Mouse (Mus musculus) neural tube, embryonic 14.5 days (tissue): Measurements from ENCODE around the gene Tenm3. TPM values are rescaled to one million over a fixed set of nuclear protein-coding genes. Genes with fewer than 3 reads are reported as not detected.

ENCODE experiments used
- ATAC-seq: fragments of 200-750 bp; cut with Nextera tagmentation; 2 replicates; pipeline ENCODE4 v1.8.0; 2017; ENCODE audit warnings: low read depth, mild to moderate bottlenecking, moderate TSS enrichment, moderate library complexity
- H3K27ac ChIP-seq: fragments of 300-500 bp; sonication (generic); 2 replicates; pipeline ENCODE4 v1.5.1; 2014; ENCODE audit warnings: low read depth, mild to moderate bottlenecking, control low read depth, low read length, moderate library complexity, mixed read lengths
- H3K27me3 ChIP-seq: fragments of 300-500 bp; sonication (generic); 2 replicates; pipeline ENCODE4 v1.6.1; 2014; ENCODE audit warnings: low read length; ENCODE audit not compliant: control insufficient read depth, insufficient read depth
- H3K36me3 ChIP-seq: fragments of 300-500 bp; sonication (generic); 2 replicates; pipeline ENCODE4 v1.6.1; 2014; ENCODE audit warnings: low read length, mixed read lengths; ENCODE audit not compliant: control insufficient read depth, insufficient read depth
- H3K4me1 ChIP-seq: fragments of 300-500 bp; sonication (generic); 2 replicates; pipeline ENCODE4 v1.6.1; 2014; ENCODE audit warnings: low read length; ENCODE audit not compliant: control insufficient read depth, insufficient read depth
- H3K4me2 ChIP-seq: fragments of 300-500 bp; sonication (generic); 2 replicates; pipeline ENCODE4 v1.6.1; 2014; ENCODE audit warnings: mild to moderate bottlenecking, low read depth, low read length, control low read depth
- H3K4me3 ChIP-seq: fragments of 300-500 bp; sonication (generic); 2 replicates; pipeline ENCODE4 v1.5.1; 2014; ENCODE audit warnings: low read depth, low read length, control low read depth, mixed read lengths
- H3K9ac ChIP-seq: fragments of 300-500 bp; sonication (generic); replicated peaks from 2 replicates; pipeline ENCODE4 v1.6.1; 2014; ENCODE audit warnings: low read depth, mild to moderate bottlenecking, control low read depth, low read length, mixed read lengths
- H3K9me3 ChIP-seq: fragments of 300-500 bp; sonication (generic); 2 replicates; pipeline ENCODE4 v1.6.1; 2016; ENCODE audit warnings: low read length; ENCODE audit not compliant: control insufficient read depth
- WGBS: fragments of 180-500 bp; shearing (Covaris S2); extraction: QIAGEN DNeasy Blood & Tissue Kit; methylation state at CpG from one replicate; pipeline ENCODE4 v1.1.7; 2014; 5-methylcytosine and 5-hydroxymethylcytosine counted together
- polyA plus RNA-seq: library from polyadenylated mRNA; unstranded; fragments of >200 nt; fragmentation: Nextera tagmentation; extraction: Ambion mirVana; gene quantifications from 2 replicates; pipeline ENCODE4 v1.2.1, GENCODE M21; 2014

Gene Tenm3
- polyA plus RNA-seq, 1 experiment from 2014 or later, result 68.9 TPM

GRCm38 (mm10) chr8:48672471-48672870 is 171.3 kb downstream of the Tenm3 start:
- no peaks in the 10 kb centered on the region; the same call in 1 of the 2 replicates for H3K4me1 ChIP-seq
- no peaks in the 10 kb centered on the region for H3K9me3 ChIP-seq
- H3K36me3 ChIP-seq, result no peaks in the 10 kb centered on the region
- no peak overlapping the region for H3K4me3 ChIP-seq
- no peak overlapping the region for H3K4me2 ChIP-seq
- ATAC-seq, result no peak
- no peak overlapping the region for H3K9ac ChIP-seq
- no peak overlapping the region for H3K27ac ChIP-seq
- no peaks in the 10 kb centered on the region for H3K27me3 ChIP-seq
- WGBS, result 93% methylated on average over 11 of the region's 11 CpGs

- no peak overlapping the region for H3K4me3 ChIP-seq
- ATAC-seq, result no peak
These were observed 172.4 kb downstream of the Tenm3 start for GRCm38 (mm10) chr8:48671318-48671717.

GRCm38 (mm10) chr8:48670895-48671294 is 172.9 kb downstream of the Tenm3 start:
- H3K4me2 ChIP-seq, result no peak overlapping the region
- no peaks in the 10 kb centered on the region for H3K36me3 ChIP-seq
- H3K27me3 ChIP-seq, result no peaks in the 10 kb centered on the region
- ATAC-seq, result no peak; the same call in 1 of the 2 replicates
- no peak overlapping the region for H3K9ac ChIP-seq
- no peak overlapping the region for H3K4me3 ChIP-seq
- H3K9me3 ChIP-seq, result no peaks in the 10 kb centered on the region
- WGBS, result 52% methylated on average over 3 of the region's 3 CpGs
- H3K4me1 ChIP-seq, result no peaks in the 10 kb centered on the region; the same call in 1 of the 2 replicates
- H3K27ac ChIP-seq, result no peak overlapping the region

More at GRCm38 (mm10) chr8:48671318-48671717, 172.4 kb downstream of the Tenm3 start:
- H3K27ac ChIP-seq, result no peak overlapping the region
- H3K9me3 ChIP-seq, result no peaks in the 10 kb centered on the region
- H3K9ac ChIP-seq, result no peak overlapping the region
- H3K4me1 ChIP-seq, result no peaks in the 10 kb centered on the region; the same call in 1 of the 2 replicates
- H3K27me3 ChIP-seq, result no peaks in the 10 kb centered on the region
- 65% methylated on average over 4 of the region's 4 CpGs for WGBS
- no peak overlapping the region for H3K4me2 ChIP-seq
- H3K36me3 ChIP-seq, result no peaks in the 10 kb centered on the region

GRCm38 (mm10) chr8:48670387-48670786 is 173.4 kb downstream of the Tenm3 start:
- H3K27me3 ChIP-seq, result no peaks in the 10 kb centered on the region
- no peaks in the 10 kb centered on the region; the same call in 1 of the 2 replicates for H3K4me1 ChIP-seq
- H3K4me2 ChIP-seq, result no peak overlapping the region
- ATAC-seq, result no peak
- H3K4me3 ChIP-seq, result no peak overlapping the region
- H3K9ac ChIP-seq, result no peak overlapping the region
- H3K27ac ChIP-seq, result no peak overlapping the region
- WGBS, result 84% methylated on average over 1 of the region's 1 CpGs
- H3K9me3 ChIP-seq, result no peaks in the 10 kb centered on the region
- H3K36me3 ChIP-seq, result no peaks in the 10 kb centered on the region

GRCm38 (mm10) chr8:48665193-48665592 is 178.6 kb downstream of the Tenm3 start:
- Histone ChIP-seq H3K4me2 (no peak overlapping the region), H3K4me3 (no peak overlapping the region), H3K9me3 (no peaks in the 10 kb centered on the region), H3K27ac (no peak overlapping the region), H3K27me3 (no peaks in the 10 kb centered on the region), H3K4me1 (no peaks in the 10 kb centered on the region), H3K36me3 (no peaks in the 10 kb centered on the region), H3K9ac (no peak overlapping the region)
- ATAC-seq, result no peak
- 95% methylated on average over 3 of the region's 3 CpGs for WGBS

- H3K4me1 ChIP-seq, result no peaks in the 10 kb centered on the region
- H3K27ac ChIP-seq, result no peak overlapping the region
- H3K9ac ChIP-seq, result no peak overlapping the region
- H3K9me3 ChIP-seq, result no peaks in the 10 kb centered on the region
- no peak for ATAC-seq
- no peaks in the 10 kb centered on the region for H3K27me3 ChIP-seq
- no peaks in the 10 kb centered on the region for H3K36me3 ChIP-seq
- no peak overlapping the region for H3K4me3 ChIP-seq
- WGBS, result 87% methylated on average over 1 of the region's 1 CpGs
- H3K4me2 ChIP-seq, result no peak overlapping the region
These were observed 184.5 kb downstream of the Tenm3 start for GRCm38 (mm10) chr8:48659226-48659625.

- no peaks in the 10 kb centered on the region for H3K4me1 ChIP-seq
- WGBS, result 75% methylated on average over 15 of the region's 15 CpGs
- no peak overlapping the region for H3K27ac ChIP-seq
- no peaks in the 10 kb centered on the region for H3K36me3 ChIP-seq
- H3K4me2 ChIP-seq, result no peak overlapping the region
- H3K9ac ChIP-seq, result no peak overlapping the region
- H3K4me3 ChIP-seq, result no peak overlapping the region
- H3K9me3 ChIP-seq, result no peaks in the 10 kb centered on the region
- H3K27me3 ChIP-seq, result no peaks in the 10 kb centered on the region
- ATAC-seq, result no peak
These were observed 188.2 kb downstream of the Tenm3 start for GRCm38 (mm10) chr8:48655381-48656043.

GRCm38 (mm10) chr8:48649845-48650244 is 193.9 kb downstream of the Tenm3 start:
- ATAC-seq, result no peak
- WGBS, result 63% methylated on average over 7 of the region's 7 CpGs

GRCm38 (mm10) chr8:48649415-48649814 is 194.3 kb downstream of the Tenm3 start:
- no peaks in the 10 kb centered on the region for H3K9me3 ChIP-seq
- WGBS, result 73% methylated on average over 7 of the region's 7 CpGs

More at GRCm38 (mm10) chr8:48649845-48650244, 193.9 kb downstream of the Tenm3 start:
- H3K27ac ChIP-seq, result no peak overlapping the region
- H3K4me1 ChIP-seq, result no peaks in the 10 kb centered on the region
- H3K9me3 ChIP-seq, result no peaks in the 10 kb centered on the region
- no peak overlapping the region for H3K4me3 ChIP-seq
- H3K27me3 ChIP-seq, result no peaks in the 10 kb centered on the region
- no peaks in the 10 kb centered on the region for H3K36me3 ChIP-seq
- no peak overlapping the region for H3K9ac ChIP-seq
- H3K4me2 ChIP-seq, result no peak overlapping the region

More at GRCm38 (mm10) chr8:48649415-48649814, 194.3 kb downstream of the Tenm3 start:
- Histone ChIP-seq H3K4me3 (no peak overlapping the region), H3K4me1 (no peaks in the 10 kb centered on the region), H3K27me3 (no peaks in the 10 kb centered on the region), H3K36me3 (no peaks in the 10 kb centered on the region), H3K27ac (no peak overlapping the region), H3K9ac (no peak overlapping the region), H3K4me2 (no peak overlapping the region)
- no peak for ATAC-seq
